Mouse (Mus musculus) kidney, postnatal 36 days (tissue): ENCODE measurements around the gene Lct.
A peak's percentile ranks its signal among the peaks of the same experiment; 100 is the strongest.
"Not testable (repeated sequence)": the region's sequence is repeated elsewhere in the genome, so short reads cannot be mapped to it uniquely, and the experiment has no call there.

Experiments
- DNase-seq, 2 experiments: peaks; one replicate each; pipeline ENCODE4 v3.0.0; 2021 to 2022; ENCODE audit warnings: mixed read lengths in 2 of 2

Lct gene

GRCm38 (mm10) chr1:128295296-128295695 is 32.8 kb downstream of the Lct start:
- DNase-seq = no peak

GRCm38 (mm10) chr1:128293524-128293923 is 34.6 kb downstream of the Lct start:
- DNase-seq = no peak

DNA sequence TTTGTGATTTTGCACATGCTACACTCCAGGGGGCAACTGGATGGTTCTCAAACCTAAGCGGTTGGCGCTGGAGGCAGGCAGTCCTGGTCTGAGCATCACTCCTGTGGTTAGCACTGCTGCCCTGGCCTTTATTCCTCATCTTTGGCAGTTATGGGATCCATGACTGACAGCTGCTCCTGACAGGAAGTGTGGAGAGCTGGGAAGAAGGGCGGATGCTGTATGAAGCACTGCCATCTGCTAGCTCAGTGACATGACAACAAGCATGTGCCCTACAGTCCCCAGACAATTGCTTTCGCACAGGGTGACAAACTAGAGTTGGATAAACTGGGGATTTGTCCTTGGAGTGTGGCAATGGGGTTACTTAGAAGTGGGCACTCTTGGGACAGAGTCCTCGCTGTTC is 37.8 kb downstream of the Lct start:
- no peak for DNase-seq

DNA sequence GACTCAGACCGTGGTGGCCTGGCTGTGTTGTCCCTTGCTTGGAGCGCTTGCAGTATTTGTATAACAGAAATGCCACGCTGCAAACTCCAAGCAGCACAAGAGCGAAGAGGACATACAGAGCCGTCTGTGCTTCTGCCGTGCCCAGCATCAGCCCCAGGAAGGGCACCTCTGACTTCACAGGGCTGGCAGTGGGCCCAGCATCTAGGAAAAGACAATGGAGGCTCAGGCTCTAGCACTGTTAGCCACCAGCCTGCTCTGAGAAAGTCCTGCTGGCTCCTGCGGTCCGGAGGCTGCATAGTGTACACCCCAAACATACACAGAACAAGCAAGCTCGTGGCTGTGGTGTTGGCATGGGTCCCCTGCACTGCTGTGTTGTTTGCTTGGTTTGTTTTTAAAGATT is 43.0 kb downstream of the Lct start:
- peak in 1 of 2 experiments; percentile 7 for DNase-seq

DNA sequence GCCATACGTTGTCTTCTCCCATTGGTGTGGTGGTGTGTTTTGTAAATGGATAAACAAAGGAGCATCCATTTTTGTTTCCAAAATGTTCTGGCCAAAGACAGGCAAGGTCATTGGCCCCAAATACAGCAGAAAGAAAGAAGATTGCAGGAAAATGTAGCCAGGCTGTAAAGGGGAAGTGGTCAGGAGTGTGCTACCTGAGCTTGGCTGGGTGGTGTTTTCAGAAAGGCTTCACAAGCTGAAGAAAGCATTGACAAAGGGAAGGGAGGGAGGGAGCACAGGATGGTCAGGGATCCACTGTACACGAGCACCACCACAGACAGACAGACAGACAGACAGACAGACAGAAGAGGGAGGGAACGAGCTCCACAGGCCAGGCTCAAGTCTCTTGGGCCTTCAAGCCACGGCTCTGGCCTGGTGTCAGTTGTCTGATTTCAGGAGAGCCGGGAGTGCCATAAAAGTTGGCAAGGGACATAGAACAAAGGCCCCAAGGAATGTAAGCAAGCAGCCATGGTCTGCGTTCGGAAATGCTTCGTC is 43.9 kb downstream of the Lct start:
- DNase-seq = no peak

GRCm38 (mm10) chr1:128282924-128283323 is 45.2 kb downstream of the Lct start:
- DNase-seq = no peak

DNA sequence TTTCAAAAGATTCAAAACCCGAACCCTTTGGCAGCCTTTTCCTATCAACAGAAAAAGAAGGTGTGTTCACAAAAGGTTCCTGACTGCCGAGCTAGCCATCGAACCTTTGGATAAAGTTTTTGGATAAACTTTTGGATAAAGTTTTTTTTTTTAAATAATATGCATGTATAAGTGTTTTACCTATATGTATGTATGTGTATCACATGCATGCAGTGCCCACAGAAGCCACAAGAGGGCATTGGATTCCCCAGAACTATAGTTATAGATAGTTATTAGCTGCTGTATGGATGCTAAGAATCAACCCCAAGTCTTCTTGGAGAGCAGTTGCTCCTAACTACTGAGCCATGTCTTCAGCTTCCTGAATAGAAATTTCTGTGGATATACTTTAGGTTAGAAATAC is 46.4 kb downstream of the Lct start:
- peak in 1 of 2 experiments; percentile 19 for DNase-seq

DNA sequence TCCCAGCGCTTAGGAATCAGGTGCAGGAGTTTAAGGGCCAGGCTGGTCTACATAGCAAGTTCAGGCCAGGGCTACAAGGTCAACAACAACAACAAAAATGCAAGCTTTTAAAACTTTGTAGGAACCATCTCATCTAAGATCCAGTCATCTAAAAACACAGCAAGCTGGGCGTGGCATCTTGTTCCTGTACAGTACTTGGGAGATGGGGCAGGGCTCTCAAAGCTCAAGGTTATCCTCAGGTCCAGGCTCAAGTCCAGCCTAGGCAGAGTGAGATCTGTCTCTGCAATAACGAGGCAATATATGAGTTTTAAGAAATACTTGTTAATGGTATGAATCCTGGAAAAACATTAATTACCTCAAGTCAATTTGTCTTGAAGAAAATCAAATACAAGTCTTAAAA is 49.6 kb downstream of the Lct start:
- no peak for DNase-seq

- no peak for DNase-seq
These were observed 52.2 kb downstream of the Lct start for GRCm38 (mm10) chr1:128275908-128276307.

DNA sequence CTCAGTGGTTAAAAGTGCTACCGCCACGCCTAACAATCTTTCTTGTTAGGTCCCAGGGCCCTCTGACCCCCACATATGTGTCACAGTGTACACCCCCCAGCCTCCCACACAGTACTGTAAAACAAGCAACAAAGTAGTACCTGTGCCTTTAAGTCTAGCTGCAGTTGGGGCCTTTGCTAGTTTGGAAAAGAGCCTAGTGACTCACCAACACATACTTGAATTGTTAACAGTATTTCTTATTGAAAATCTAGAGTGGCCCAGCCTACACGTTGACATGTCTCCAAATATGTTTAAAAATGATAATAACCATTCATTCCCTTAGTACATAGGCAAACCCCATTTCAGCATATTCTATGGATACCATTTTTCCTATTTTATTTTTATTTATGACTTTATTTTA is 57.4 kb downstream of the Lct start:
- DNase-seq = no peak

DNA sequence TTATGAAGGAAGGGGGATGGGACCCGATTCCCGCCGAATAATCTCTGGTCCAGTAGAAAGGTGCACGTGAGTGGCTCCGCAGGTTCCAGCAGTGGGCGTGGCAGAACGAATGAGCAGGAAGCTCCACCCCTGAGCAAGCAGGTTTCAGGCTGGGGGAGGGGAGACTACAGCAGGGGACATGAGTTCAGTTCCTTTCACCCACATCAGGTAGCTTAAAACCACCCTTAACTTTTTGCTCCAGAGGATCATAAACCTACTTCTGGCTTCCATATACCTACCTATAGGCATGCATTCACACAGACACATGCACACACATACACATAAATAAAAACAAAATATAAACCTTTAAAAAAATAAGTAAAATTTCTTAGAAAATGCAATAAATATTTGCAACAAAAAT is 61.1 kb downstream of the Lct start:
- not testable (repeated sequence) for DNase-seq

- no peak for DNase-seq
These were observed 83.3 kb downstream of the Lct start for GRCm38 (mm10) chr1:128244727-128245355.

- DNase-seq = peak; percentile 97 to 99
These were observed 84.0 kb downstream of the Lct start for GRCm38 (mm10) chr1:128243996-128244726.

DNA sequence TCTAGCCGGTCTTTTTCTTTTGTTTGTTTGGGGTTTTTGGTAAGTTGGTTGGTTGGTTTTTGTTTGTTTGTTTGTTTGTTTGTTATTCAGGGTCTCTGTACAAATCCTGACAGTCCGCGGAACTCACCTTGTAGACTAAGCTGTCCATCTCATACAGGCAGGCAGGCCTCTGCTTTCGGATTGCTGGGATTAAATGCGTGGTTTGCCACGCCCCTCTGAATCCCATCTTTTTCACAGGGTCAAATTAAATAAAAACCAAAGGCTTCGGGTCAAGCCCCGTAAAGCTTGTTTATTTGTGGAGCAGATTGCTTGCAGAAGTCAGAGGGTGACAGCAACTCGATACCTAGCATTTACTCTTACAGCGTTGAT is 84.5 kb downstream of the Lct start, which contains the start of gene Ubxn4:
Gene Ubxn4 (plus strand): TSS at position 338 of the 369 bp plus-strand sequence.
- no peak for DNase-seq

DNA sequence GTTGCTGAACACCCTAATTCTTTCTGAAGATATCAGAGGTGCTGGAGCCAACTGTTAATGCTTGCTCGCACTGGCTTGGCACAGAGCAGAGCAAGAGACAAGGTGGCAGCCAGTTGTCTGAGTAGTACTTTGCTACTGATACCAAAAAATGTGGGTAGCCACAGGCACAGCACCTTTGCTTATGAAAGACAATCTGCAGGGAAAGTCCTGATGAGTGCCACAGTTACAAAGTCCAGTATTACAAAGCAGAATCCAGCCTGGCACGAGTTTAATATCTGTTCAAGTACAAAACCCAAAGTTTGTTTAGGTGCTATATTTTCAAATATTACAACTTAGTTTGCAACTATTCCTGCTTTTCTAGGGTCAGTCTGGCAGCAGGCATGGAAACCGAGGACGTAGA is 92.9 kb downstream of the Lct start:
- DNase-seq = peak; percentile 24 to 27
